Mouse (Mus musculus) heart, embryonic 12.5 days (tissue): ENCODE data around the gene Kazn. TPM values are rescaled to one million over a fixed set of nuclear protein-coding genes. Genes with fewer than 3 reads are reported as not detected.
A peak's percentile ranks its signal among the peaks of the same experiment; 100 is the strongest.

ENCODE experiments used
- ATAC-seq: fragments of 200-750 bp; cut with Nextera tagmentation; 2 replicates; pipeline ENCODE4 v1.8.0; 2017; ENCODE audit warnings: moderate TSS enrichment, moderate library complexity; ENCODE audit not compliant: insufficient number of reproducible peaks, low FRiP score
- H3K27ac ChIP-seq: fragments of 300-500 bp; sonication (generic); 2 replicates; pipeline ENCODE4 v1.5.1; 2016; ENCODE audit warnings: mild to moderate bottlenecking, moderate library complexity; ENCODE audit not compliant: poor library complexity, severe bottlenecking
- H3K27me3 ChIP-seq: fragments of 300-500 bp; sonication (generic); replicated peaks from 2 replicates; pipeline ENCODE4 v1.6.1; 2016; ENCODE audit warnings: mild to moderate bottlenecking, moderate library complexity
- H3K36me3 ChIP-seq: fragments of 300-500 bp; sonication (generic); 2 replicates; pipeline ENCODE4 v1.6.1; 2016; ENCODE audit warnings: mild to moderate bottlenecking, moderate library complexity
- H3K4me1 ChIP-seq: fragments of 300-500 bp; sonication (generic); replicated peaks from 2 replicates; pipeline ENCODE4 v1.6.1; 2016; ENCODE audit warnings: mild to moderate bottlenecking
- H3K4me2 ChIP-seq: fragments of 300-500 bp; sonication (generic); 2 replicates; pipeline ENCODE4 v1.6.1; 2016; ENCODE audit warnings: mild to moderate bottlenecking, moderate library complexity
- H3K4me3 ChIP-seq: fragments of 300-500 bp; sonication (generic); 2 replicates; pipeline ENCODE4 v1.5.1; 2016; ENCODE audit warnings: mild to moderate bottlenecking
- H3K9ac ChIP-seq: fragments of 300-500 bp; sonication (generic); 2 replicates; pipeline ENCODE4 v1.6.1; 2016; ENCODE audit warnings: mild to moderate bottlenecking, moderate library complexity
- H3K9me3 ChIP-seq: fragments of 300-500 bp; sonication (generic); replicated peaks from 2 replicates; pipeline ENCODE4 v1.6.1; 2016; ENCODE audit warnings: mild to moderate bottlenecking, moderate library complexity
- WGBS: fragments of 180-500 bp; shearing (Covaris S2); methylation state at CpG from one replicate; pipeline ENCODE4 v1.1.7; 2016; 5-methylcytosine and 5-hydroxymethylcytosine counted together
- polyA plus RNA-seq: library from polyadenylated mRNA; unstranded; fragments of >200 nt; fragmentation: Nextera tagmentation; extraction: Ambion mirVana; gene quantifications from 2 replicates; pipeline ENCODE4 v1.2.1, GENCODE M21; 2016

Kazn gene
- polyA plus RNA-seq, 1 experiment from 2014 or later = 8.6 TPM

DNA sequence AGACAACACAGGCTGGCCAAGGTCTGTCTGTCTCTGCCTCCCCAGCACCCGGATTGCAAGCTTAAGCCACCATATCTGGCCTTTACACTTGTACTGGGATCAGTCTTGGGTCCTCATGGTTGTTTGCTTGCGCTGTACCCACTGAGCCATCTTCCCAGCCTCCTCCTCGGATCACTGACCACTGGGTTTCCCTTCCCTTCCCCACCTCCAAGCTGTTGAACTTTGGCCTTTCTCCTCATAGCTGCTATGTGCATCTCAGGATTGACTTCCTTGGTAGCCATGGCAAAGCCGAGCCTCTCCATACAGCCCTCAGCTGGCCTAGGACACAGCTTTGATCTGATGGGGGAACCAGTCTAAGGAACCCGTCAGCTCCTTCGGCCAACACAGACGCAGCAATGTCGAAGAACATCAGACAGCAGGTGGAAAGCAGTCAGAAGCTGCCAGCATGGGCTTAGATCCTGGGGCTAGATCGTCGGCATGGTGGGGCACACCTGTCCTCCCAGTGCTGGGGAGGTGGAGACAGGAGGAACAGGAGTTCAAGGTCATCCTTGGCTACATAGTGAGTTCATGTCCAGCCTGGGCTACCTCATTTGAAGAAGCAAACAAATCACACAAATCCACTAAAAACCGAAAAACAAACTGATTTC lies 174.5 kb downstream of the Kazn start:
- Histone ChIP-seq H3K4me3 (no peak overlapping the region), H3K9me3 (no peaks in the 10 kb centered on the region), H3K27me3 (no peaks in the 10 kb centered on the region), H3K4me2 (no peak overlapping the region), H3K9ac (no peak overlapping the region), H3K27ac (no peak overlapping the region), H3K36me3 (peaks cover 4% of the 10 kb centered on the region; the same call in 1 of the 2 replicates), H3K4me1 (peaks cover 50% of the 10 kb centered on the region)
- no peak for ATAC-seq
- 90% methylated on average over 11 of the region's 11 CpGs for WGBS

DNA sequence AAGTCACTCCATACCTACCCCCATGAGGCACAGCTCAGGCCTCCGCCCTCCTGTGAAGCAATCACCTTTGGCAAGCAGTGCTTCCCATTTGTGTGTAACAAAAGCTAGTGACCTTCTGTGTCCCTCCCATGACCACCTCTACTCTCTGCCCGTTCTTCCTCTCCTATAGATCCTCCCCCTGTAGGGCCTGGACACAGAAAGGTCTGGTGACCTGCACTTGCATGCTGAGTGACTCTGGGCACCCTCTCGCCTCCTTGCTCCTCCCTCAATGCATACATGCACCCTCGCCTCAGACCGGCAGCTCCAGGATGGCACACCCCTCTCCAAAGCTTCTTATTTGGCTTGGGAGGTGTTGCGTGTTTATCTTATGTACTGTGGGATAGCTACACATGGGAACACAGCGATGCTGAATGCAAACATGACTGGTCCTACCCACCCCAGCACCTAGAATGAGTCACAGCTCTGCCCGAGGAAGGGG lies 176.1 kb downstream of the Kazn start:
- H3K4me2 ChIP-seq = no peak overlapping the region
- H3K9me3 ChIP-seq = no peaks in the 10 kb centered on the region
- H3K9ac ChIP-seq = no peak overlapping the region
- H3K27ac ChIP-seq = no peak overlapping the region
- WGBS = 85% methylated on average over 8 of the region's 8 CpGs
- H3K4me3 ChIP-seq = no peak overlapping the region
- peaks cover 53% of the 10 kb centered on the region for H3K4me1 ChIP-seq
- H3K27me3 ChIP-seq = no peaks in the 10 kb centered on the region
- H3K36me3 ChIP-seq = peaks cover 4% of the 10 kb centered on the region; the same call in 1 of the 2 replicates
- no peak for ATAC-seq

DNA sequence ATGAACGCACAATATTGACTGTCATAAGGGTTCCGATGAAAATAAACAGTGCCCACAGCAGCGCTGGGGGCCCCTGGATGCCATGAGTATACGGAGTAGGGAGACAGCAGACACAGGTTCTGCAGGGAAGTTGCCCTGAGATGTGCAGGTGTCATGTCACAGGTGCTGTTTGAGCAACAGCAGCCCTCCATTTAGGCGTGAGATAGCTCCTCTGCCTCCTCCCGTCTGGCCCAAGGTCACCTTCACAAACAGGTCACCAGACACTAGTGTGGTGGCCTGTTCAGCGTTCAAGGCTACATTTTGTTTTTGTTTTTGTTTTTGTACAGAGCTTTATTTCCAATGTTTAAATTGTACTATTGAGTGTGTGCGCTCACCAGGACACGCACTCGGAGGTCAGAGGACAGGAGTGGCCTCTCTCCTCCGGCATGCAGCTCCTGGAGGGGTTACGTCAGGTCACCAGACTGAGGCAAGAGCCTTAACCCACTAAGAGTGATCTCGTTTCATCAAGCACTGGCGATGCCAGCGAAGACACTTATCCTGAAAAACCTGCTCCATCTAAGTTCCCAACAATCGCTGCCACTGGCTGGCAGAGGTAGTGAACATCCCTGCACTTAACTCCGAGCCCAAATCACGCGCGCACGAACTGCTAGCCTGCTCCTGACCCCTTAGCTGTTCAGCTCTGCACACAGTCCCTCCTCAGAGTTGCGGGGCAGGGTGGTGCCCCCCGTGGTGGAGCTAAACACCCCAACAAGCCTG lies 177.5 kb downstream of the Kazn start:
- Histone ChIP-seq H3K4me1 (peaks cover 66% of the 10 kb centered on the region), H3K4me2 (no peak overlapping the region), H3K9me3 (no peaks in the 10 kb centered on the region), H3K4me3 (no peak overlapping the region), H3K9ac (no peak overlapping the region), H3K27ac (peak overlapping the region; percentile 67), H3K27me3 (no peaks in the 10 kb centered on the region), H3K36me3 (no peaks in the 10 kb centered on the region)
- 66% methylated on average over 23 of the region's 23 CpGs for WGBS
- no peak for ATAC-seq

DNA sequence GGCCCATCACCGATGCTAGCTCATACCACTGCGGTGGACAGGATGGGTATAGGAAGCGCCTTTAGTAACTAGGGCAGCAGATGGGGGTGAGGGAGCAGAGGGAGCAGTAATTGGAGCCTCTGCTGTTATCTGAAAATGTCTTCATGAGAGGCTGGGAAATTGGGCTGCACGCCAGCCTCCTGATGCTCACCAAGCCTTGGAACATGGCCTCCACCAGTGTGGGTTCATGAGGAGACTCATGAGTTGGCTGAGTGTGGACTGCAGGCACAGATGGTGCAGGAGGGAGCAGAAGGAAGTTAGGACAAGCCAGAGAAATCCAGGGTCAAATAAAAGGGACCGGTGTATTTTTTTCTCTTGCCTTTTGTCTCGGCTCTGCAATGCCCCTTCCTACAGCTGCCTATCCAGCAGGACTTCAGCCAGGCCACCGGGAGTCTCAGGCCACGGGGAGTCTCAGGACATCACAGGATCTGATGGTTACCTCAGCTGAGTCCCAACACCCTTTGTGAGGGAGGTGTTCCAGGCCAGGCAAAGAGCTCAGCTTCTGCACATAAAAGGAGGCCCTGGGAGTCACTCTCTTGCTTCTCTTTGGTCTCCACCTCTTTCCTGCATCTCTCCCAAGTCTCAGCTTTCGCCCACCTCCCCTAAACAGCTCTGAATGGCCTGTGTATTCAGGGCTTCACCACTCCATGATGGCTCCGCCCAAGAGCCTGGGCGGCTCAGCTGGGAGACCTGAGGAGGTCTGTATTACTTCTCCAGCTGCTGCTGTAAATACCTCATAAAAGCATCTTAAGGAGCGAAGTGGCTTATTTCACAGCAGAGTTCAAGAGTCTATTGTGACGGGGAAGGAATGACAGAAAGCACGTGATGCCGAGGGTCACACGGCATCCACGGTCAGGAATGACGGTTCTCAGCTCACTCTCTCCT lies 178.5 kb downstream of the Kazn start:
- H3K4me3 ChIP-seq = no peak overlapping the region
- H3K27me3 ChIP-seq = no peaks in the 10 kb centered on the region
- H3K9ac ChIP-seq = no peak overlapping the region
- peak overlapping the region; percentile 67 for H3K27ac ChIP-seq
- H3K4me2 ChIP-seq = no peak overlapping the region
- no peaks in the 10 kb centered on the region for H3K36me3 ChIP-seq
- 59% methylated on average over 18 of the region's 18 CpGs for WGBS
- ATAC-seq = no peak
- H3K9me3 ChIP-seq = no peaks in the 10 kb centered on the region
- peaks cover 61% of the 10 kb centered on the region for H3K4me1 ChIP-seq

DNA sequence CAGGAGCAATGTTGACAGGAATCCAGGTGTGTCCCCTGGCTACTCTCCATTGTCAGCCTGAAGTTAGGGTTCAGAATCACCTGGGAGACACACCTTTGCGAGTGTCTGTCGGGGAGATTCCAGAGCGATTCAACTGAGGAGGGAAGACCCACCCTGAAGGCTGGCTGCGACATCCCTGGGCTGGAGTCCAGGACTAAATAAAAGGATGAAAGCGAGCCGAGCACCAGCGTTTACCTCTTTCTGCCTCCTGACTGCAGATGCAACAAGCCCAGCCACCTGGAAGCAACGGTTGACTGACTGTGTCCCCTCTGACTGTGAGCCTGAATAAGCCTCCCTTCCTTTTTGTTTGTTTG lies 179.4 kb downstream of the Kazn start:
- Histone ChIP-seq H3K4me3 (no peak overlapping the region), H3K27ac (no peak overlapping the region), H3K9me3 (no peaks in the 10 kb centered on the region), H3K4me1 (peaks cover 60% of the 10 kb centered on the region), H3K27me3 (no peaks in the 10 kb centered on the region), H3K9ac (no peak overlapping the region), H3K36me3 (no peaks in the 10 kb centered on the region; the same call in 1 of the 2 replicates), H3K4me2 (no peak overlapping the region)
- ATAC-seq = no peak
- 87% methylated on average over 8 of the region's 8 CpGs for WGBS

DNA sequence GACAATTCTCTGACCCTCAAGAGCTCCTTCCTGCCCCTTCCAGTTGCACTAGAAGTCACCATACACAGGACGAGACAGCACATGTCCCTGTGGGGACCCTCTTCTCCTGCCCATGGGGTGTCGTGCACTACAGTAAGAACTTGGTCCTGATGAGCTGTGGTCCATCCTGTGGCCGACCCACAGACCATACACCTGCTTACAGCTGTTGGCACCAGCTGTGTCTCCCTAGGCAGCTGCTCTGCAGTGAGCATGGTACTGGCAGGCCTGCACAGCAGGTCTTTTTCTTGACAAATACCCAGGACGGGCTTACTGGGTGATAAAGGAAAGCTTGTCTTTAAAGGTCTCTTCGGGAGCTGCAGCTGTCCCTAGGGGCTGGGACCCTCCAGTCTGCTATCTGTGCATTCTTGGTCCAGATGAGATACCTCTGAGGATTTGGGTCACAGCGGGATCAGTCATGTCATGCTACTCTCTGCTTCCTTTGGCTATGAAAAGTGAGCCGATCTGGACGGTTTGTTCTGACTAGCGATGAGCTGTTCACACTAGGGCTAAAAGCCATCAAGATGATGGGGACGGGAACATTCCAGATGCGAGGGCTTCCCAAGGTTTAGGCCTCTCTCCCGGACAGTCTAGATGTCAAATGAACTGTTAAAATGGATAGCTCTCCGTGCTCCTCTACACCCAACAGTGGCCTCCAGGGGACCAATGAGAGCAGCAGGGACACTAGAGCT lies 179.9 kb downstream of the Kazn start:
- Histone ChIP-seq H3K9ac (no peak overlapping the region), H3K4me3 (no peak overlapping the region), H3K27ac (no peak overlapping the region; the same call in 1 of the 2 replicates), H3K9me3 (no peaks in the 10 kb centered on the region), H3K27me3 (no peaks in the 10 kb centered on the region), H3K4me1 (peaks cover 65% of the 10 kb centered on the region), H3K4me2 (no peak overlapping the region), H3K36me3 (no peaks in the 10 kb centered on the region; the same call in 1 of the 2 replicates)
- no peak for ATAC-seq
- WGBS = 61% methylated on average over 13 of the region's 13 CpGs

DNA sequence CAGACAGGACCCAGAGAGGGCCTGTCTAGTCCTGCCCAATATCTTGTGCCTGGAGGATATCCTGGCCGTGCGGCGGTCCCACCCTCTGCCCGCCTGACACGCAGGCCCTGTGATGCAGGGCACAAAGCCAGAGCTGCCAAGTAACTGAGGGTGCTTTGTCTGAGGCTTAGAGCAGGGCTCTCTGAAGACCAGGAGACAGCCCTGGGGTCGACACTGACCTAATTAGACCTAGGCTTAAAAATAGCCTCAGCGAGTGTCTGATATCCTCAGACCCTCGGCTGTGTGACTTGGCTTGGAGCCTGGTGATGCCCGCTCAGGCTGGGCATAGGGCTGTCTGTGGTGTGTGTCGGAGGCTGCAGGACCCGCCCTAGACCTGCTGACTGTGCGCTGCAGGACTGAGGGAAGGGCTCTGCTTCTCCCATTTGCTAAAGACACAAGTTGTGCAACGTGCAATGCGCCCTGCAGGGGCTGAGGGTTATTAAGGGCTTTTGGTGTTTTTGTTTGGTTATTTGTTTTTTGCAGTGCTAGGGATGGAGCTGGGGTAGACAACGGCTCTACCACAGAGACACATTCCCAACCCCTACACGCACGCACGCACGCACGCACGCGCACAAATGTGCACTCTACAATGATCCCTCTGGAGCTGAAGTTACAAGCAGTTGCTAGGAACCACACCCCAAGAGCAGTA lies 181.5 kb downstream of the Kazn start:
- ATAC-seq = peak; percentile 54
- Histone ChIP-seq H3K27me3 (no peaks in the 10 kb centered on the region), H3K9ac (no peak overlapping the region), H3K27ac (peak overlapping the region; percentile 84), H3K36me3 (no peaks in the 10 kb centered on the region; the same call in 1 of the 2 replicates), H3K4me2 (0 out of 2 replicates have a peak overlapping the region, but pooled peaks have one; percentile 21), H3K4me3 (no peak overlapping the region), H3K9me3 (no peaks in the 10 kb centered on the region), H3K4me1 (peaks cover 80% of the 10 kb centered on the region)
- 56% methylated on average over 22 of the region's 22 CpGs for WGBS

DNA sequence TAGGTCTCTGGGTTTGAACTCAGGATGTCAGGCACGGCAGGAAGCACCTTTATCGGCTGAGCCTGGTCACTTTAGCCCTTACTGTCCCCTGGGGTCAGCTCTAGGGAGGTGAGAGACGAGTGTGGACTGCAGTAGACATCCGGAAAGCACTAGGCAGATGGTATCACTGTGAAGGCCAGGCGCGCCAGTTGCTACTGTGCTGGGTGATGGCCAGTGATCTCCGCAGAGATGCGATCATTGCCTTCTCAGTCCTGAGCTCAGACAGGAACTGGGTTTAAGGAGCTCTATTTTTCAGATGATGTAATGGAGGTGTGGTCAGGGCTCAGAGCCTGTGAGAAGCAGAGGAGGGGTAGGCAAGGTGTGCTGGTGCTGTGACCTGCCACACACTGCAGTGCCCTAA lies 183.6 kb downstream of the Kazn start:
- Histone ChIP-seq H3K4me3 (no peak overlapping the region), H3K4me1 (peaks cover 77% of the 10 kb centered on the region), H3K9me3 (no peaks in the 10 kb centered on the region), H3K36me3 (no peaks in the 10 kb centered on the region; the same call in 1 of the 2 replicates), H3K27ac (no peak overlapping the region), H3K4me2 (no peak overlapping the region), H3K9ac (no peak overlapping the region), H3K27me3 (no peaks in the 10 kb centered on the region)
- no peak for ATAC-seq
- 60% methylated on average over 8 of the region's 8 CpGs for WGBS

DNA sequence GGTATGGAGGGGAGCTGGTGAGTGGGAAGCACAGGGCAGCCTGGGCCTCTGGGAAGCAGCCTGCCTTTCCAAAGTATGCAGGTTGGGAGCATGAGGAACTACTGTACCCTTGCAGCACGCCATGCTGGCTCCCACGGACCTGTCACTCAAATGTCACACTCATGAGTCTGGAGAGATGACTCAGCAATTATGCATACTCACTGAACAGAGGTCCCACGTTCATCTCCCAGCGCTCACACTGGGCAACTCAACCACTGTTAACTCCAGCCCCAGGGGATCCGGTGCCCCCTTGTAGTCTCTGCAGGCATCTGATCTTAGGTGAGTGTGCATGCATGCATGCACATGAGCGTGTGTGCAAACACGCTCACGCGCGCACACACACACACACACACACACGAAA lies 184.6 kb downstream of the Kazn start:
- no peak for ATAC-seq
- H3K27ac ChIP-seq = peak overlapping the region; percentile 67; the same call in 1 of the 2 replicates
- H3K9me3 ChIP-seq = no peaks in the 10 kb centered on the region

More for the DNA sequence above, 184.6 kb downstream of the Kazn start:
- WGBS = 83% methylated on average over 11 of the region's 11 CpGs
- Histone ChIP-seq H3K27me3 (no peaks in the 10 kb centered on the region), H3K4me2 (no peak overlapping the region), H3K36me3 (no peaks in the 10 kb centered on the region; the same call in 1 of the 2 replicates), H3K4me3 (no peak overlapping the region), H3K4me1 (peaks cover 67% of the 10 kb centered on the region), H3K9ac (no peak overlapping the region)
